ENCODE assay signal across 8 mouse cellular contexts in genomic region chr19:4396081-4396997, GRCm38 (mm10). TPM values are rescaled to one million over a fixed set of nuclear protein-coding genes. Genes with fewer than 3 reads are reported as not detected.
DNase-seq lines count a peak whose midpoint lies in the region; ATAC-seq and TF ChIP-seq lines count a peak whose summit lies in the region.

No protein-coding gene starts in this region.

- no peaks in the 10 kb centered on the region for H3K36me3 ChIP-seq in embryonic facial prominence, embryonic 15.5 days
- H3K36me3 ChIP-seq in heart, embryonic 13.5 days, result peaks cover 18% of the 10 kb centered on the region
- no peaks in the 10 kb centered on the region for H3K36me3 ChIP-seq in neural tube, embryonic 15.5 days
- H3K36me3 ChIP-seq in thymus, adult 2 months (ENCODE audit: control insufficient read depth, insufficient read depth, low read length), result peaks cover 4% of the 10 kb centered on the region; the same call in 1 of the 2 replicates

- peak overlapping the region; percentile 68 for H3K4me2 ChIP-seq in embryonic facial prominence, embryonic 15.5 days (replicated peaks)
- H3K4me2 ChIP-seq in heart, embryonic 13.5 days, result peak overlapping the region; percentile 82
- H3K4me2 ChIP-seq in neural tube, embryonic 15.5 days, result peak overlapping the region; percentile 86

- DNase-seq in 3T3-L1 (ENCODE audit: low read depth, low spot score), result peak; percentile 43
- DNase-seq in adrenal gland, postnatal 25 days, result peak; percentile 35
- DNase-seq in kidney, postnatal 25 days, result peak; percentile 31 to 58
- DNase-seq in lung, adult 18-20 months, result peak; percentile 31 to 41
- peak; percentile 40 for DNase-seq in thymus, adult 2 months

- H3K4me3 ChIP-seq in embryonic facial prominence, embryonic 15.5 days (replicated peaks), result peak overlapping the region; percentile 99
- peak overlapping the region; percentile 99 for H3K4me3 ChIP-seq in heart, embryonic 13.5 days
- peak overlapping the region; percentile 76 for H3K4me3 ChIP-seq in neural tube, embryonic 15.5 days (replicated peaks)
- H3K4me3 ChIP-seq in thymus, adult 2 months (ENCODE audit: control insufficient read depth, insufficient read depth, low read length), result peak overlapping the region; percentile 99

- WGBS in embryonic facial prominence, embryonic 15.5 days, result under 1% methylated on average over 80 of the region's 80 CpGs
- WGBS in heart, embryonic 13.5 days, result under 1% methylated on average over 64 of the region's 80 CpGs
- WGBS in neural tube, embryonic 15.5 days, result under 1% methylated on average over 61 of the region's 80 CpGs
- WGBS in thymus, adult 2 months, result under 1% methylated on average over 80 of the region's 80 CpGs

- no peak for TF ChIP-seq POLR2A in thymus, adult 2 months (IDR thresholded peaks at IDR 0.05; ENCODE audit: control insufficient read depth, extremely low read depth, insufficient read depth, low read length, poor library complexity)

- H3K27ac ChIP-seq in embryonic facial prominence, embryonic 15.5 days (replicated peaks), result peak overlapping the region; percentile 97
- peak overlapping the region; percentile 93 for H3K27ac ChIP-seq in heart, embryonic 13.5 days (replicated peaks)
- H3K27ac ChIP-seq in neural tube, embryonic 15.5 days (replicated peaks), result peak overlapping the region; percentile 94
- H3K27ac ChIP-seq in thymus, adult 2 months (ENCODE audit: control insufficient read depth, insufficient read depth, low read length), result peak overlapping the region; percentile 19

- no peaks in the 10 kb centered on the region for H3K27me3 ChIP-seq in embryonic facial prominence, embryonic 15.5 days
- H3K27me3 ChIP-seq in heart, embryonic 13.5 days (replicated peaks), result no peaks in the 10 kb centered on the region; the same call in 1 of the 2 replicates
- H3K27me3 ChIP-seq in neural tube, embryonic 15.5 days (replicated peaks), result no peaks in the 10 kb centered on the region
- no peaks in the 10 kb centered on the region for H3K27me3 ChIP-seq in thymus, adult 2 months (ENCODE audit: control insufficient read depth, insufficient read depth, low read length)

- peak overlapping the region; percentile 100 for H3K9ac ChIP-seq in embryonic facial prominence, embryonic 15.5 days
- H3K9ac ChIP-seq in heart, embryonic 13.5 days, result peak overlapping the region; percentile 100
- peak overlapping the region; percentile 91 for H3K9ac ChIP-seq in neural tube, embryonic 15.5 days (replicated peaks)

- peak; percentile 18 for ATAC-seq in embryonic facial prominence, embryonic 15.5 days (ENCODE audit: insufficient number of reproducible peaks, low FRiP score, low TSS enrichment, low read depth)
- ATAC-seq in heart, embryonic 13.5 days (ENCODE audit: extremely low read depth, insufficient number of reproducible peaks, low FRiP score, low TSS enrichment), result peak; percentile 22; the same call in 1 of the 2 replicates
- peak; percentile 45 for ATAC-seq in neural tube, embryonic 15.5 days (ENCODE audit: low FRiP score)

- H3K9me3 ChIP-seq in embryonic facial prominence, embryonic 15.5 days (replicated peaks), result no peaks in the 10 kb centered on the region
- H3K9me3 ChIP-seq in heart, embryonic 13.5 days, result no peaks in the 10 kb centered on the region
- H3K9me3 ChIP-seq in neural tube, embryonic 15.5 days (replicated peaks), result no peaks in the 10 kb centered on the region

- H3K4me1 ChIP-seq in embryonic facial prominence, embryonic 15.5 days, result peaks cover 28% of the 10 kb centered on the region
- H3K4me1 ChIP-seq in heart, embryonic 13.5 days, result peaks cover 38% of the 10 kb centered on the region
- H3K4me1 ChIP-seq in neural tube, embryonic 15.5 days, result peaks cover 39% of the 10 kb centered on the region
- H3K4me1 ChIP-seq in thymus, adult 2 months (replicated peaks; ENCODE audit: control insufficient read depth, insufficient read depth, low read length), result peaks cover 7% of the 10 kb centered on the region

- no peak for TF ChIP-seq CTCF in thymus, adult 2 months (IDR thresholded peaks at IDR 0.05; ENCODE audit: borderline replicate concordance, control insufficient read depth, extremely low read depth, insufficient read depth, low read length, poor library complexity)

RNA-seq across cellular contexts. Expression of gene Kdm2a, which starts 1.7 kb away (rescaled TPM):
- 116 and 131 TPM in 2 replicates for total RNA-seq in adrenal gland, postnatal 25 days (2021)
- polyA plus RNA-seq in embryonic facial prominence, embryonic 15.5 days (2015; fragmentation: Nextera tagmentation; extraction: Ambion mirVana), result 50.4 and 55.0 TPM in 2 replicates
- 31.6 and 35.5 TPM in 2 replicates for polyA plus RNA-seq in heart, embryonic 13.5 days (2015; fragmentation: Nextera tagmentation; extraction: Ambion mirVana)
- 28.4 and 38.5 TPM in 2 replicates for polyA plus RNA-seq in neural tube, embryonic 15.5 days (2015; fragmentation: Nextera tagmentation; extraction: Ambion mirVana)
- 194 and 210 TPM in 2 replicates for polyA plus RNA-seq in thymus, adult 2 months (2012; rRNA removed)

RNA-seq across cellular contexts. Expression of gene Rhod, which starts 42.9 kb away (rescaled TPM):
- 26.8 and 30.4 TPM in 2 replicates for total RNA-seq in adrenal gland, postnatal 25 days (2021)
- polyA plus RNA-seq in embryonic facial prominence, embryonic 15.5 days (2015; fragmentation: Nextera tagmentation; extraction: Ambion mirVana), result 47.4 and 50.5 TPM in 2 replicates
- polyA plus RNA-seq in heart, embryonic 13.5 days (2015; fragmentation: Nextera tagmentation; extraction: Ambion mirVana), result 25.0 and 25.1 TPM in 2 replicates
- 4.5 and 8.7 TPM in 2 replicates for polyA plus RNA-seq in neural tube, embryonic 15.5 days (2015; fragmentation: Nextera tagmentation; extraction: Ambion mirVana)
- 2.6 and 2.9 TPM in 2 replicates for polyA plus RNA-seq in thymus, adult 2 months (2012; rRNA removed)

Comparison
In these comparisons a context has a peak if more than half of its experiments do, and no peak if none do; other contexts are left out.
1. Peak in every context shown above with its lines: DNase-seq, ATAC-seq, H3K4me3 ChIP-seq and H3K27ac ChIP-seq.
2. H3K27ac ChIP-seq: peak in every context shown above with its lines; median percentile 97 in embryonic facial prominence, embryonic 15.5 days; 94 in neural tube, embryonic 15.5 days; 93 in heart, embryonic 13.5 days; 19 in thymus, adult 2 months.